Mouse (Mus musculus): ENCODE measurements around the gene Eras. TPM values are rescaled to one million over a fixed set of nuclear protein-coding genes. Genes with fewer than 3 reads are reported as not detected.

Eras gene
- total and polyA plus RNA-seq, 3 experiments: not detected

DNA sequence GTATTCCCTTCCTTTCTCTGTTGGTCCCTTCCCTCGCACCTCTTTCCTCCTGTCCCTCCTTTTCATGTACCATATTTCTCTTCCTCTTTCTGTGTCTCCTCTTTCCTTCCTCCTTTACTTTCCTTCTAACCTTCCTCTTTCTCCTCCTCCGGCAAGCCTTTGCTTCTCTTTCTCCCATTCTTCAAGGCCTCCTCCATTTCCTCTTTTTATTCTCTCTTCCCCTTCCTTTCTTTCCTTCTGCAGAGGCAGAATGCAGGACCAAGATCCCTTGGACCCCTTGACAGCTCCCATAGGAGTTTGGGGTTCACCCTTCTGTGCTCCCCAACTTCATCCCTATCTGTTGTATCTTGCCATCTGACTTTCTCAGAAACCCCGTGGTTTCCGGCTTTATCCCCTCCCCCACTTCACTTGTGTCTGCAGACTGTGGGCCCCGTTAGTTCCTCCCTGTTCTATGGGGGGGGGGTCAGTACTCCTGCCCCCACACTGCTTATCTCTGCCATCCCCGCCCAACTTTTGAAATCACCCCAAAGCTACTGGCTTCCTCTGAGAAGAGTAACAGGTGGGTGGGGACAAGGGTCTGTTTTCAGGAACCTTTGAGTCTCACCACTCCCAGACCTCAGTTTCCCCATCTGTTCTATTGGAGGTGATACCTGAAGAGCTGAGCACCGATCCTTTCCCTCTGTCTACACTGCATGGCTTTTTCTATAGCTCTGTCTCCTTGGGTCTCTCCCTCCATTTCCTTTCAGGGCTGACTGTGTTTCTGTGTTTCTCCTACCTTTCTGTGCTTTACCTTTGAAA is 35.6 kb upstream of the Eras start:
- Histone ChIP-seq H3K9ac (ENCODE audit: control insufficient read depth, low read depth, low read length, poor library complexity, severe bottlenecking) (peak overlapping the region; percentile 84), H3K4me1 (ENCODE audit: control insufficient read depth in 1 of 2, insufficient read depth in 2 of 2, low read length in 2 of 2) (peaks cover 4 to 28% of the 10 kb centered on the region in 2 experiments), H3K27me3 (ENCODE audit: control insufficient read depth in 1 of 2, insufficient read depth in 2 of 2, low read length in 2 of 2) (no peaks in the 10 kb centered on the region), H3K4me3 (ENCODE audit: control insufficient read depth in 1 of 2, insufficient read depth in 1 of 2, low read depth in 2 of 2, low read length in 2 of 2) (peak overlapping the region; percentile 66 to 97), H3K36me3 (ENCODE audit: control insufficient read depth in 1 of 2, insufficient read depth in 2 of 2, low read length in 2 of 2) (peaks cover 11 to 29% of the 10 kb centered on the region in 2 experiments), H3K27ac (ENCODE audit: control insufficient read depth, low read depth, low read length) (peak overlapping the region; percentile 96), H3K79me2 (ENCODE audit: control insufficient read depth, insufficient read depth, low read length, poor library complexity) (peaks cover 47% of the 10 kb centered on the region), H3K9me3 (replicated peaks; ENCODE audit: insufficient read depth, low read length) (no peaks in the 10 kb centered on the region)
- DNase-seq (ENCODE audit: low read depth, low spot score): peak; percentile 95
- TF ChIP-seq UBTF (IDR thresholded peaks at IDR 0.05; ENCODE audit: borderline replicate concordance, insufficient read depth, low read depth, low read length): peak; percentile 71; the same call in 1 of the 2 replicates
- no peak for TF ChIP-seq MAX (IDR thresholded peaks at IDR 0.05; ENCODE audit: low read length)
- peak; percentile 90 for TF ChIP-seq GATA1 (IDR thresholded peaks at IDR 0.05; ENCODE audit: low read depth, low read length)
- peak; percentile 81 for TF ChIP-seq TBP (IDR thresholded peaks at IDR 0.05; ENCODE audit: low read depth, low read length)
- TF ChIP-seq POLR2A (IDR thresholded peaks at IDR 0.05; ENCODE audit: control insufficient read depth in 1 of 2, insufficient read depth in 1 of 2, low read depth in 1 of 2, low read length in 2 of 2, poor library complexity in 1 of 2): peak in 1 of 2 experiments; percentile 75; a peak in 2 of 4 replicates

DNA sequence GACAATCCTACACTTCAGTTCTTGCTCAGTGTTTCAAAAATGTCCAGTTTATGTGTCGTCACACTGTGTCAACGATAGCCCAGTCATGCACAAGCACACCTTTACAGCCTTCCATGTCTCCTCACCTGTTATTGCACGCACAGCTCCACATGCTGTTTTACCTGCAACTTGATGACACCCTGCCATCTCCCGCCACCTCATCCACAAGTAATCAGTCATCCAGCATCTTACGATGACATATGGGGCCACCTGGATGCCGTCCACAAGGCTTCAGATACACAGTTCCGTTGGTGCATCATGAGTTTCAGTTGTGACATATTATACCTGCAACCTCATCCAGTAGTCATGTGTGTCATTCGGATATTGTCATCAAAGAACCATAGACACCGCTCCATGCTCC is 30.5 kb upstream of the Eras start:
- Histone ChIP-seq H3K36me3 (ENCODE audit: control insufficient read depth in 1 of 2, insufficient read depth in 2 of 2, low read length in 2 of 2) (peaks cover 12 to 17% of the 10 kb centered on the region in 2 experiments), H3K4me1 (ENCODE audit: control insufficient read depth in 1 of 2, insufficient read depth in 2 of 2, low read length in 2 of 2) (peaks cover 3 to 12% of the 10 kb centered on the region in 2 experiments), H3K9me3 (replicated peaks; ENCODE audit: insufficient read depth, low read length) (no peaks in the 10 kb centered on the region), H3K9ac (ENCODE audit: control insufficient read depth, low read depth, low read length, poor library complexity, severe bottlenecking) (no peak overlapping the region), H3K27ac (ENCODE audit: control insufficient read depth, low read depth, low read length) (no peak overlapping the region), H3K79me2 (ENCODE audit: control insufficient read depth, insufficient read depth, low read length, poor library complexity) (peaks cover 10% of the 10 kb centered on the region), H3K27me3 (ENCODE audit: control insufficient read depth in 1 of 2, insufficient read depth in 2 of 2, low read length in 2 of 2) (no peaks in the 10 kb centered on the region), H3K4me3 (ENCODE audit: control insufficient read depth in 1 of 2, insufficient read depth in 1 of 2, low read depth in 2 of 2, low read length in 2 of 2) (no peak overlapping the region)
- TF ChIP-seq KAT2A (conservative IDR thresholded peaks at IDR 0.05; ENCODE audit: low read depth, low read length) (no peak), CHD2 (IDR thresholded peaks at IDR 0.05; ENCODE audit: low read length) (no peak), POLR2AphosphoS5 (IDR thresholded peaks at IDR 0.05; ENCODE audit: borderline replicate concordance, low read depth, low read length) (peak; percentile 95), GATA1 (IDR thresholded peaks at IDR 0.05; ENCODE audit: low read depth, low read length) (no peak), USF2 (IDR thresholded peaks at IDR 0.05; ENCODE audit: borderline replicate concordance in 1 of 2, insufficient read depth in 1 of 2, low read depth in 1 of 2, low read length in 2 of 2) (no peak), JUND (IDR thresholded peaks at IDR 0.05; ENCODE audit: low read depth, low read length) (no peak), ZC3H11A (IDR thresholded peaks at IDR 0.05; ENCODE audit: low read depth, low read length) (no peak)
- no peak for DNase-seq (ENCODE audit: low read depth, low spot score)

DNA sequence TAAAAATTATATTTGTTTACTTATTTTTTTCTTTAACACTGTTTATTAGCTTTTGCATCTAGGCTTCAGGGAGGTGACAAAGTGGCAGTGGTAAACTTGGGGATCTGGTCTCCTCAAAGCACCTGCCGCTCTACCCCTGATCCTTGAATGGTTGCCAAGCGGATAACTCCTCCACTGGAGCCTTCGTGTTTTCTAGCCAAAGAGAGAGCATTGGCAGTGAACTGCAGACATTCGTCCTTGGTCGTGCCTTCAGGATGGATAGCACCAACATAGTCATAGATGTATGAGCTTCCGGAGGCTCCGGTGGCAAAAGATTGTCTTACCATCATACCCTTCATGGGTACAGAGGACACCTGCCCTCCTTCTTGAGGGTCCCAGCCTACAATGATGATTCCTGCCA is 21.7 kb upstream of the Eras start:
- no peak for DNase-seq (ENCODE audit: low read depth, low spot score)
- Histone ChIP-seq H3K4me1 (ENCODE audit: control insufficient read depth in 1 of 2, insufficient read depth in 2 of 2, low read length in 2 of 2) (peaks cover 3 to 8% of the 10 kb centered on the region in 2 experiments; a peak in 3 of 4 replicates), H3K4me3 (ENCODE audit: control insufficient read depth in 1 of 2, insufficient read depth in 1 of 2, low read depth in 2 of 2, low read length in 2 of 2) (no peak overlapping the region), H3K79me2 (ENCODE audit: control insufficient read depth, insufficient read depth, low read length, poor library complexity) (no peaks in the 10 kb centered on the region), H3K27ac (ENCODE audit: control insufficient read depth, low read depth, low read length) (no peak overlapping the region), H3K36me3 (ENCODE audit: control insufficient read depth in 1 of 2, insufficient read depth in 2 of 2, low read length in 2 of 2) (peaks cover 0 to 4% of the 10 kb centered on the region in 2 experiments; a peak in 1 of 4 replicates), H3K9ac (ENCODE audit: control insufficient read depth, low read depth, low read length, poor library complexity, severe bottlenecking) (no peak overlapping the region), H3K27me3 (ENCODE audit: control insufficient read depth in 1 of 2, insufficient read depth in 2 of 2, low read length in 2 of 2) (no peaks in the 10 kb centered on the region), H3K9me3 (replicated peaks; ENCODE audit: insufficient read depth, low read length) (no peaks in the 10 kb centered on the region)
- TF ChIP-seq KAT2A (conservative IDR thresholded peaks at IDR 0.05; ENCODE audit: low read depth, low read length): no peak
- TF ChIP-seq EP300 (IDR thresholded peaks at IDR 0.05; ENCODE audit: low read depth in 1 of 2, low read length in 2 of 2): no peak
- no peak for TF ChIP-seq GATA1 (IDR thresholded peaks at IDR 0.05; ENCODE audit: low read depth, low read length)
- no peak for TF ChIP-seq MEF2A (IDR thresholded peaks at IDR 0.05; ENCODE audit: extremely low read depth, insufficient replicate concordance, low read depth, low read length, poor library complexity, severe bottlenecking)
- TF ChIP-seq POLR2A (IDR thresholded peaks at IDR 0.05; ENCODE audit: control insufficient read depth in 1 of 2, insufficient read depth in 1 of 2, low read depth in 1 of 2, low read length in 2 of 2, poor library complexity in 1 of 2): no peak
- TF ChIP-seq POLR2AphosphoS5 (IDR thresholded peaks at IDR 0.05; ENCODE audit: borderline replicate concordance, low read depth, low read length): no peak
- TF ChIP-seq GABPA (IDR thresholded peaks at IDR 0.05; ENCODE audit: low read depth, low read length): no peak
- no peak for TF ChIP-seq TBP (IDR thresholded peaks at IDR 0.05; ENCODE audit: low read depth, low read length)
- no peak for TF ChIP-seq CHD2 (IDR thresholded peaks at IDR 0.05; ENCODE audit: low read length)
- no peak for TF ChIP-seq JUND (IDR thresholded peaks at IDR 0.05; ENCODE audit: low read depth, low read length)
- TF ChIP-seq HCFC1 (IDR thresholded peaks at IDR 0.05; ENCODE audit: low read depth, low read length): no peak
- no peak for TF ChIP-seq E2F4 (IDR thresholded peaks at IDR 0.05; ENCODE audit: borderline replicate concordance, low read depth, low read length)
- TF ChIP-seq MXI1 (IDR thresholded peaks at IDR 0.05; ENCODE audit: low read depth, low read length): no peak
- TF ChIP-seq ZC3H11A (IDR thresholded peaks at IDR 0.05; ENCODE audit: low read depth, low read length): no peak
- no peak for TF ChIP-seq ZNF384 (IDR thresholded peaks at IDR 0.05; ENCODE audit: low read depth, low read length)
- no peak for TF ChIP-seq CHD1 (IDR thresholded peaks at IDR 0.05; ENCODE audit: low read depth, low read length)
- TF ChIP-seq ZMIZ1 (IDR thresholded peaks at IDR 0.05; ENCODE audit: low read depth, low read length): no peak
- no peak for TF ChIP-seq RAD21 (IDR thresholded peaks at IDR 0.05; ENCODE audit: low read depth, low read length)

Measured in MEL (cell line).